Mouse (Mus musculus): Measurements from ENCODE around the gene Dennd1c.

DNA sequence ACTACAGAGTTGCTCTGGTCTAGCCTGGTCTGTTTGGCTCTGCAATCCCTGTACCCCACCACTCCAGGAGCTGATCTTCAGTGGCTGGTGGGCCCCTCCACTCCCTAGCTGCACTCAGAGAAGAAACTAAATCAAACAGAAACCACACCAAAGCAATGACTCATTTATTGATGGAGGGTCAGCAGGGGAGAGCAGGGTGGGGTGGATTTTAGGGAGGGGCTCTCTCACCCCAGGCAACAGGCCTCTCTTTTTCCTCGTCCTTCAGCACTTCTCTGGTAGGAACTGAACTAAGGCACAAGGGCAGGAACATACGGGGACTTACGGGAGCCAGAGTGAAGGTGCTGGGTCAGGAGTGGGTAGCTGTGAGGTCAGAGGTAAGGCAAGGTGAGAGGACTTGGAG, 1.6 kb upstream of the Dennd1c start:
- TF ChIP-seq CTCF (IDR thresholded peaks at IDR 0.05; ENCODE audit: low read depth, low read length) (no peak), POLR2A (IDR thresholded peaks at IDR 0.05; ENCODE audit: borderline replicate concordance, low read depth, low read length) (no peak)
